Mouse (Mus musculus): Measurements from ENCODE around the gene Ddx3x. TPM values are rescaled to one million over a fixed set of nuclear protein-coding genes. Genes with fewer than 3 reads are reported as not detected.

The Ddx3x gene
- polyA plus RNA-seq, 1 experiment from 2014 or later, result 43.9 TPM

- ATAC-seq (ENCODE audit: low read depth), result no peak
- 49% methylated on average over 6 of the region's 6 CpGs for WGBS (ENCODE audit: insufficient replicate concordance)
Observed at GRCm38 (mm10) chrX:13275519-13276137, 5.1 kb upstream of the Ddx3x start.

DNA sequence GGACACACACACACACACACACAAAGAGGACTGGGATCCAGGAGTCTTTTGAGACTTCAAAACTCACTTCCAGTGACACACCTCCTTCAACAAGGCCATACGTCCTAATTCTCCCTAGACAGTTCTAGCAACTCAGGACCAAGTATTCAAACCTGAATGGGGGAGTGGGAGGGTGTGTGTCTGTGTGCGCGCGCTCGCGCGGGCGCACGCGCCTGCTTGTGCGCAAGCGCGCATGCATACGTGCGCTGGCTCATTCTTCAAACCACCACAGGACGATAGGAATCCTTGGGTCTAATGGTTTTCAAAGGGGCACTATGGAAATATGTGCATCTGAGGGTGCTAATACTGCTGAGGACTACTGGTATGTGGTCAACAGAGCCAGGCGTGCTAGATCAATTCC is 1.8 kb upstream of the Ddx3x start:
- Histone ChIP-seq H3K4me1 (ENCODE audit: control insufficient read depth, low read depth, low read length) (peaks cover 6% of the 10 kb centered on the region), H3K4me2 (ENCODE audit: low read depth, low read length) (no peak overlapping the region), H3K27me3 (ENCODE audit: control insufficient read depth, insufficient read depth, low read depth, low read length) (no peaks in the 10 kb centered on the region), H3K27ac (ENCODE audit: low read length) (no peak overlapping the region), H3K4me3 (ENCODE audit: low read depth, low read length) (no peak overlapping the region), H3K9ac (ENCODE audit: low read depth, low read length) (no peak overlapping the region), H3K9me3 (replicated peaks; ENCODE audit: control insufficient read depth, low read length) (no peaks in the 10 kb centered on the region), H3K36me3 (ENCODE audit: control insufficient read depth, insufficient read depth) (no peaks in the 10 kb centered on the region)
- no peak for ATAC-seq (ENCODE audit: low read depth)
- 87% methylated on average over 17 of the region's 17 CpGs for WGBS (ENCODE audit: insufficient replicate concordance)

More at GRCm38 (mm10) chrX:13275519-13276137, 5.1 kb upstream of the Ddx3x start:
- Histone ChIP-seq H3K27me3 (ENCODE audit: control insufficient read depth, insufficient read depth, low read depth, low read length) (no peaks in the 10 kb centered on the region), H3K4me3 (ENCODE audit: low read depth, low read length) (no peak overlapping the region), H3K4me2 (ENCODE audit: low read depth, low read length) (no peak overlapping the region), H3K4me1 (ENCODE audit: control insufficient read depth, low read depth, low read length) (peaks cover 2% of the 10 kb centered on the region), H3K36me3 (ENCODE audit: control insufficient read depth, insufficient read depth) (no peaks in the 10 kb centered on the region), H3K9me3 (replicated peaks; ENCODE audit: control insufficient read depth, low read length) (no peaks in the 10 kb centered on the region), H3K9ac (ENCODE audit: low read depth, low read length) (no peak overlapping the region), H3K27ac (ENCODE audit: low read length) (no peak overlapping the region)

DNA sequence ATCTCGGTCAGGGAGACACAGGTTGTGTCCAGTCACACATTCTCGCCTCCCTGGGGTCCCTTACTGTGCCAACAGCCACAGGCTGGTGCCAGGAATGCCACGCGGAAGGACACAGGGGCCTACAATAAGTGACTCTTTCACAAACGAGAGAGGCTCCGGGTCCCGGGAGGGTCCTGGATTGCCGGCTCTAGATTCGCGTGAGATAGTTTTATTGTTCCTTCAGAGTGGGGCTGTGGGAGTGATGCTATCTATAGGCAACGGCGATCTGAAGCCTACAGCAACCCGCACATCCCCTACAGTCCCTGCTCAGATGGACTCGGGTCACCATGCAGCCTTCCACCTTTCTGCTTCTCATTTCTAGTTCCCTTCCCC is 747 bp upstream of the Ddx3x start:
- peak overlapping the region; percentile 90 for H3K4me3 ChIP-seq (ENCODE audit: low read depth, low read length)
- peaks cover 1% of the 10 kb centered on the region; the same call in 1 of the 2 replicates for H3K36me3 ChIP-seq (ENCODE audit: control insufficient read depth, insufficient read depth)
- H3K4me1 ChIP-seq (ENCODE audit: control insufficient read depth, low read depth, low read length), result peaks cover 6% of the 10 kb centered on the region
- H3K4me2 ChIP-seq (ENCODE audit: low read depth, low read length), result peak overlapping the region; percentile 83
- H3K27me3 ChIP-seq (ENCODE audit: control insufficient read depth, insufficient read depth, low read depth, low read length), result no peaks in the 10 kb centered on the region
- H3K9me3 ChIP-seq (replicated peaks; ENCODE audit: control insufficient read depth, low read length), result no peaks in the 10 kb centered on the region
- 8% methylated on average over 14 of the region's 14 CpGs for WGBS (ENCODE audit: insufficient replicate concordance)
- H3K9ac ChIP-seq (ENCODE audit: low read depth, low read length), result peak overlapping the region; percentile 93
- peak overlapping the region; percentile 95 for H3K27ac ChIP-seq (ENCODE audit: low read length)
- no peak for ATAC-seq (ENCODE audit: low read depth)

DNA sequence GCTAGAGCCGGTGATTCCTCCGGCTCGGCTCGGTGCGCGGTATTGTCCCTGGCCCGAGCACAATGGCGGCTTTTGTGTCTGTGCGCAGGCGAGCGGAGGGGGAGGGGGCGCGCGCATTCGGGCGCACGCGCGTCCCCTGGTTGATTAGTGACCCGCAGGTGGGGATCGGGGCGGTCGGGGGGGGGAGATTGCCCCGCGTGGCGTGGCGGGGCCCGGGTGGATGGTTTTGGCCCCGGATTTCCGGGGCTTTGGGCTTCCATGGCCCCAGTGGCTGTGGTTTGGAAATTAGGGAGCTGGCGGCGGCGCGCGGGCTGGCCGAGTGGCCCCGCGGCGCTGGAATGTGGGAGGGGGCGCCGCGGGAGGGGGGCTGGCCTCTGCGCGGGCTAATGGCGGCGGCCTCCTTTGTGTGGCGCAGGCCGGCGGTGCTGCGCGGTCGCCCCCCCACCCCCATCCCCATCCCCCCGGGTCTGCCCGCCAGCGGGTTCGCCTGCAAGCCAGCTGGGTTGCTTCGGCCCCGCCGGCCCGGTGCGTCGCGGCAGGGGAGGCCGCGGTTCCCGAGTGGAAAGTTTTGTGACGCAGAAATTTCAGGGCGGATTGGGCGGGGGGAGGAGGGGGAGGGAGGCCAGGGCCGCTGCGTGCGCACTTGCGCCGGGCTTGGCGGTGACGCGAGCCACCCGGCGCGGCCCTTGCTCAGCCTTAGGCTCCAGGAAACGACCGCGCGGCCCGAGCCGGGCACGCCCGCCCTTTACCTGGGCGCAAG is 739 bp downstream of the Ddx3x start:
- WGBS (ENCODE audit: insufficient replicate concordance), result under 1% methylated on average over 81 of the region's 89 CpGs
- Histone ChIP-seq H3K4me2 (ENCODE audit: low read depth, low read length) (peak overlapping the region; percentile 83), H3K36me3 (ENCODE audit: control insufficient read depth, insufficient read depth) (peaks cover 7% of the 10 kb centered on the region; the same call in 1 of the 2 replicates), H3K9me3 (replicated peaks; ENCODE audit: control insufficient read depth, low read length) (no peaks in the 10 kb centered on the region), H3K4me3 (ENCODE audit: low read depth, low read length) (peak overlapping the region; percentile 90), H3K9ac (ENCODE audit: low read depth, low read length) (peak overlapping the region; percentile 93), H3K4me1 (ENCODE audit: control insufficient read depth, low read depth, low read length) (peaks cover 6% of the 10 kb centered on the region), H3K27me3 (ENCODE audit: control insufficient read depth, insufficient read depth, low read depth, low read length) (no peaks in the 10 kb centered on the region), H3K27ac (ENCODE audit: low read length) (peak overlapping the region; percentile 95)
- peak; percentile 72 for ATAC-seq (ENCODE audit: low read depth)

DNA sequence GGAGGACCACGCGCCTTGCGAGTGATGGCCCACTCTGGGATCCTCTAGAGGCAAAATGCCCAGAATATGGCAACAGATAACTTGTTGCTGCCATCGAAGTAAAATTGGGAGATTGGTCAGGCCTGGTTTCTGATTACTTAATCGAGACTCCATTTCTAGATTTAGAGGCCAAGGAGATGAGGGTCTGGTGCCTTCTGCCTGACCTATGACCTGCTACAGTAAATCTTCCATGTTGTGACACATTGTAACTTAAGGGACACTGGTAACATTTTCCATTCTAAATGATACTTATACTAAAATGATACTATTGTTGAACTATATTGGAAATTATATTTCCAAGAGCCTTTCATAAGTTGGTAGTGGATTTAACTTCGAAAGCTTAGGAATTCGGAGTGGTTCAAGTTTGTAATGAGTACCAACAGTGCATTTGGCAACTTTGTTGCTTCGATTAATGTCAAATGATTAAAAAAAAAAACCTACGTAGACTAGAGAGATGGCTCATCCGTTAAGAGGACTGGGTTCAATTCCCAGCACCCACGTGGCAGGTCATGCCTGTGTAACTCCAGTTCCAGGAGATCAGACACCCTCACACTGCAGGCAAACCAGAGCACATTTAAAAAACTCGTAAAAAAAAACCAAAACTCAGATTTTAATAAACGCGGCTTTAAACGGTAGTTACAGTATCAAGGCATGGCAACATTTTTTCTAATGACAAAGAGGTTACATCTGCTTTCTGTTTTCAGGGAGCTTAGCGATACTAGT is 1.5 kb downstream of the Ddx3x start:
- H3K4me2 ChIP-seq (ENCODE audit: low read depth, low read length), result peak overlapping the region; percentile 83
- H3K27ac ChIP-seq (ENCODE audit: low read length), result peak overlapping the region; percentile 95
- H3K4me3 ChIP-seq (ENCODE audit: low read depth, low read length), result peak overlapping the region; percentile 90
- peak overlapping the region; percentile 93 for H3K9ac ChIP-seq (ENCODE audit: low read depth, low read length)
- no peaks in the 10 kb centered on the region for H3K27me3 ChIP-seq (ENCODE audit: control insufficient read depth, insufficient read depth, low read depth, low read length)
- ATAC-seq (ENCODE audit: low read depth), result no peak
- H3K4me1 ChIP-seq (ENCODE audit: control insufficient read depth, low read depth, low read length), result peaks cover 6% of the 10 kb centered on the region
- H3K36me3 ChIP-seq (ENCODE audit: control insufficient read depth, insufficient read depth), result peaks cover 10% of the 10 kb centered on the region
- H3K9me3 ChIP-seq (replicated peaks; ENCODE audit: control insufficient read depth, low read length), result no peaks in the 10 kb centered on the region
- WGBS (ENCODE audit: insufficient replicate concordance), result 9% methylated on average over 16 of the region's 16 CpGs

DNA sequence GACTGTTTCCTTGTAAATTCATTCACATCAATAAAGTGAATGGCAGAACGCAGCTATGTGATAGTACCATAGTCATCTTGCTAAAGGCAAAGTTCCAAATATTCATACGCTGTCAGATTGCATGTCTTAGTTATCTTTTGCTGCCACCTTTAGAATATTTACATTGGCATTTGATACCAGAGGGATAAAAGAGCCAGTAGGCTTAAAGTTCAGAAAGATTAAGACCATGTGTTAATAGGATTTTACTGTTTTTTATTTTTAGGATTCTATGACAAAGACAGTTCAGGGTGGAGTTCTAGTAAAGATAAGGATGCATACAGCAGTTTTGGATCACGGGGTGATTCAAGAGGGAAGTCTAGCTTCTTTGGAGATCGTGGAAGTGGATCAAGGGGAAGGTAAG is 5.0 kb downstream of the Ddx3x start:
- H3K4me3 ChIP-seq (ENCODE audit: low read depth, low read length), result no peak overlapping the region
- H3K4me2 ChIP-seq (ENCODE audit: low read depth, low read length), result no peak overlapping the region
- H3K4me1 ChIP-seq (ENCODE audit: control insufficient read depth, low read depth, low read length), result peaks cover 3% of the 10 kb centered on the region
- 44% methylated on average over 4 of the region's 4 CpGs for WGBS (ENCODE audit: insufficient replicate concordance)
- no peaks in the 10 kb centered on the region for H3K9me3 ChIP-seq (replicated peaks; ENCODE audit: control insufficient read depth, low read length)
- ATAC-seq (ENCODE audit: low read depth), result no peak
- no peaks in the 10 kb centered on the region for H3K27me3 ChIP-seq (ENCODE audit: control insufficient read depth, insufficient read depth, low read depth, low read length)
- H3K36me3 ChIP-seq (ENCODE audit: control insufficient read depth, insufficient read depth), result peaks cover 37% of the 10 kb centered on the region
- H3K27ac ChIP-seq (ENCODE audit: low read length), result no peak overlapping the region
- H3K9ac ChIP-seq (ENCODE audit: low read depth, low read length), result no peak overlapping the region

- H3K9ac ChIP-seq (ENCODE audit: low read depth, low read length), result no peak overlapping the region
- H3K4me1 ChIP-seq (ENCODE audit: control insufficient read depth, low read depth, low read length), result no peaks in the 10 kb centered on the region
- no peaks in the 10 kb centered on the region for H3K27me3 ChIP-seq (ENCODE audit: control insufficient read depth, insufficient read depth, low read depth, low read length)
- H3K9me3 ChIP-seq (replicated peaks; ENCODE audit: control insufficient read depth, low read length), result no peaks in the 10 kb centered on the region
- WGBS (ENCODE audit: insufficient replicate concordance), result 47% methylated on average over 6 of the region's 6 CpGs
- H3K4me2 ChIP-seq (ENCODE audit: low read depth, low read length), result no peak overlapping the region
- H3K27ac ChIP-seq (ENCODE audit: low read length), result no peak overlapping the region
- ATAC-seq (ENCODE audit: low read depth), result no peak
- peaks cover 16% of the 10 kb centered on the region for H3K36me3 ChIP-seq (ENCODE audit: control insufficient read depth, insufficient read depth)
- no peak overlapping the region for H3K4me3 ChIP-seq (ENCODE audit: low read depth, low read length)
Observed at GRCm38 (mm10) chrX:13294505-13295228, 13.9 kb downstream of the Ddx3x start.

DNA sequence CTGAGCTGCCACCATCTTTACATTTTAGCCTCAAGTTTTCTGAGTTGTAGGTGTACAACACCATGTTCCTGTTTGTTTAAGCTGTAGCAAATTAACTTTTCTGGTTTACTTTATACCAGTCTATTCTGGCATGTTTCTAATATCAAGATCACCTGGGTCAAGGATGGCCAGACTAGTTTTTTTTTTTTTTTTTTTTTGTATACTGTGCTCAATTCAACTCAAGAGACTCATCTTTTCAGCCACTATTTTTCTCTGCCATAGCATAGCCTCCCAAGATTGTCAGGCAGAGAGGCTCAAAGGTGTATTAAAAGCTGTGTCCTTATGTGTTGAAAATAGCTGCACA is 14.4 kb downstream of the Ddx3x start:
- peaks cover 12% of the 10 kb centered on the region for H3K36me3 ChIP-seq (ENCODE audit: control insufficient read depth, insufficient read depth)
- no peak overlapping the region for H3K4me3 ChIP-seq (ENCODE audit: low read depth, low read length)
- H3K4me1 ChIP-seq (ENCODE audit: control insufficient read depth, low read depth, low read length), result no peaks in the 10 kb centered on the region
- H3K27ac ChIP-seq (ENCODE audit: low read length), result no peak overlapping the region
- ATAC-seq (ENCODE audit: low read depth), result no peak
- H3K27me3 ChIP-seq (ENCODE audit: control insufficient read depth, insufficient read depth, low read depth, low read length), result no peaks in the 10 kb centered on the region
- no peak overlapping the region for H3K9ac ChIP-seq (ENCODE audit: low read depth, low read length)
- no peaks in the 10 kb centered on the region for H3K9me3 ChIP-seq (replicated peaks; ENCODE audit: control insufficient read depth, low read length)
- no peak overlapping the region for H3K4me2 ChIP-seq (ENCODE audit: low read depth, low read length)
